Mouse (Mus musculus) C2C12 (cell line): ENCODE data around the gene Dydc2. TPM values are rescaled to one million over a fixed set of nuclear protein-coding genes. Genes with fewer than 3 reads are reported as not detected.

Experiments used
- H3K27me3 ChIP-seq: one replicate; pipeline ENCODE4 v1.6.1; 2011; ENCODE audit not compliant: control insufficient read depth, insufficient read depth, insufficient read length
- H3K36me3 ChIP-seq: one replicate; pipeline ENCODE4 v1.6.1; 2011; ENCODE audit not compliant: control insufficient read depth, insufficient read depth
- H3K4me3 ChIP-seq: one replicate; pipeline ENCODE4 v1.5.1; 2011; ENCODE audit warnings: mild to moderate bottlenecking, control low read depth; ENCODE audit not compliant: poor library complexity, insufficient read depth, severe bottlenecking
- H3K79me2 ChIP-seq: one replicate; pipeline ENCODE4 v1.6.1; 2011; ENCODE audit not compliant: control insufficient read depth, insufficient read depth
- H3K79me3 ChIP-seq: one replicate; pipeline ENCODE4 v1.6.1; 2011; ENCODE audit warnings: low read depth, control low read depth
- H3ac ChIP-seq: one replicate; pipeline ENCODE3; 2011; ENCODE audit warnings: low read depth; ENCODE audit not compliant: control insufficient read depth, insufficient read length
- CEBPB ChIP-seq: IDR thresholded peaks from one replicate; pipeline ENCODE4 v1.6.1; 2011; ENCODE audit warnings: low read depth, mild to moderate bottlenecking, control low read depth, moderate library complexity
- CTCF ChIP-seq: IDR thresholded peaks from one replicate; pipeline ENCODE4 v1.5.1; 2011; ENCODE audit not compliant: control insufficient read depth, insufficient read depth, insufficient read length
- FOSL1 ChIP-seq: IDR thresholded peaks from one replicate; pipeline ENCODE4 v1.8.0; 2011; ENCODE audit warnings: mild to moderate bottlenecking, low read length; ENCODE audit not compliant: poor library complexity, insufficient read depth, severe bottlenecking
- MAX ChIP-seq: IDR thresholded peaks from one replicate; pipeline ENCODE4 v1.6.1; 2011; ENCODE audit warnings: mild to moderate bottlenecking, control low read depth
- MYOD1 ChIP-seq: IDR thresholded peaks from one replicate; pipeline ENCODE4 v1.6.1; 2011; ENCODE audit warnings: low read depth; ENCODE audit not compliant: control insufficient read depth, insufficient read length
- MYOG ChIP-seq: IDR thresholded peaks from one replicate; pipeline ENCODE4 v1.6.1; 2011; ENCODE audit not compliant: control insufficient read depth, insufficient read length; ENCODE audit errors: extremely low read depth
- USF1 ChIP-seq: IDR thresholded peaks from one replicate; pipeline ENCODE4 v1.6.1; 2011; ENCODE audit warnings: low read depth, mild to moderate bottlenecking, control low read depth, moderate library complexity
- polyA plus RNA-seq: library from polyadenylated mRNA; unstranded; fragments of >200 nt; fragmentation: generic; extraction: Trizol; gene quantifications from one replicate; pipeline ENCODE4 v1.2.1, GENCODE M21; 2012; ENCODE audit warnings: missing spikeins

Dydc2 gene
- polyA plus RNA-seq, 1 experiment: 0.07 TPM

- H3K36me3 ChIP-seq: no peaks in the 10 kb centered on the region
- TF ChIP-seq USF1 (no peak), MAX (no peak)
- H3K79me3 ChIP-seq: no peaks in the 10 kb centered on the region
- H3ac ChIP-seq: no peak overlapping the region
- H3K79me2 ChIP-seq: no peaks in the 10 kb centered on the region
- H3K27me3 ChIP-seq: no peaks in the 10 kb centered on the region
- no peak overlapping the region for H3K4me3 ChIP-seq
These were observed 60.9 kb downstream of the Dydc2 start for GRCm38 (mm10) chr14:41008138-41008537.

- H3K36me3 ChIP-seq: no peaks in the 10 kb centered on the region
- H3K79me3 ChIP-seq: no peaks in the 10 kb centered on the region
- TF ChIP-seq FOSL1 (no peak), MYOG (no peak), CTCF (no peak), MYOD1 (no peak), USF1 (no peak), CEBPB (no peak), MAX (no peak)
- H3K4me3 ChIP-seq: no peak overlapping the region
- no peak overlapping the region for H3ac ChIP-seq
- no peaks in the 10 kb centered on the region for H3K27me3 ChIP-seq
- no peaks in the 10 kb centered on the region for H3K79me2 ChIP-seq
These were observed 61.4 kb downstream of the Dydc2 start for GRCm38 (mm10) chr14:41007641-41008040.

GRCm38 (mm10) chr14:41006899-41007298 is 62.1 kb downstream of the Dydc2 start:
- no peak overlapping the region for H3K4me3 ChIP-seq
- H3K79me2 ChIP-seq: no peaks in the 10 kb centered on the region
- TF ChIP-seq USF1: no peak
- no peak for TF ChIP-seq CEBPB
- TF ChIP-seq FOSL1: no peak
- TF ChIP-seq MYOG: no peak
- TF ChIP-seq CTCF: no peak
- TF ChIP-seq MAX: no peak
- TF ChIP-seq MYOD1: no peak
- no peaks in the 10 kb centered on the region for H3K27me3 ChIP-seq
- no peaks in the 10 kb centered on the region for H3K36me3 ChIP-seq
- no peaks in the 10 kb centered on the region for H3K79me3 ChIP-seq
- H3ac ChIP-seq: no peak overlapping the region

- no peaks in the 10 kb centered on the region for H3K36me3 ChIP-seq
- H3K27me3 ChIP-seq: no peaks in the 10 kb centered on the region
- no peaks in the 10 kb centered on the region for H3K79me2 ChIP-seq
- H3ac ChIP-seq: no peak overlapping the region
- H3K4me3 ChIP-seq: no peak overlapping the region
- H3K79me3 ChIP-seq: no peaks in the 10 kb centered on the region
- TF ChIP-seq MYOG (no peak), CEBPB (no peak), MAX (no peak), USF1 (no peak), CTCF (no peak), FOSL1 (no peak), MYOD1 (no peak)
These were observed 62.7 kb downstream of the Dydc2 start for GRCm38 (mm10) chr14:41006263-41006662.

GRCm38 (mm10) chr14:41005716-41006115 is 63.3 kb downstream of the Dydc2 start:
- H3K4me3 ChIP-seq: no peak overlapping the region
- H3K27me3 ChIP-seq: no peaks in the 10 kb centered on the region
- no peaks in the 10 kb centered on the region for H3K36me3 ChIP-seq
- no peaks in the 10 kb centered on the region for H3K79me2 ChIP-seq
- no peak overlapping the region for H3ac ChIP-seq
- TF ChIP-seq FOSL1 (no peak), MYOG (no peak), USF1 (no peak), CTCF (no peak), MYOD1 (no peak), CEBPB (no peak), MAX (no peak)
- H3K79me3 ChIP-seq: no peaks in the 10 kb centered on the region

- TF ChIP-seq USF1: no peak
- no peak for TF ChIP-seq MYOD1
- no peak for TF ChIP-seq MAX
- no peak for TF ChIP-seq MYOG
- no peak for TF ChIP-seq CTCF
- no peak for TF ChIP-seq CEBPB
- no peak for TF ChIP-seq FOSL1
- Histone ChIP-seq H3ac (no peak overlapping the region), H3K79me3 (no peaks in the 10 kb centered on the region), H3K27me3 (no peaks in the 10 kb centered on the region), H3K36me3 (no peaks in the 10 kb centered on the region), H3K4me3 (no peak overlapping the region), H3K79me2 (no peaks in the 10 kb centered on the region)
These were observed 64.5 kb downstream of the Dydc2 start for GRCm38 (mm10) chr14:41004201-41005141.
